Mouse (Mus musculus) ovary, adult 18-20 months (tissue): Measurements from ENCODE around the gene Rasd1.
A peak's percentile ranks its signal among the peaks of the same experiment; 100 is the strongest.

Experiments
- DNase-seq: peaks from one replicate; pipeline ENCODE4 v3.0.0; 2022; ENCODE audit warnings: low spot score, mixed read lengths

Rasd1 gene

GRCm38 (mm10) chr11:59964818-59965217 lies at the start of gene Rasd1:
Rasd1 (minus strand) TSS chr11:59964944.
- peak; percentile 92 for DNase-seq

- no peak for DNase-seq
Measured at GRCm38 (mm10) chr11:60011516-60011915, 46.8 kb upstream of the Rasd1 start.

GRCm38 (mm10) chr11:60009451-60009850 lies 44.7 kb upstream of the Rasd1 start:
- DNase-seq: no peak

GRCm38 (mm10) chr11:60005866-60006265 lies 41.1 kb upstream of the Rasd1 start:
- no peak for DNase-seq

- no peak for DNase-seq
Measured at GRCm38 (mm10) chr11:60004716-60005115, 40.0 kb upstream of the Rasd1 start.

GRCm38 (mm10) chr11:60003811-60004210 lies 39.1 kb upstream of the Rasd1 start:
- DNase-seq: no peak

GRCm38 (mm10) chr11:60001231-60001980 lies 36.7 kb upstream of the Rasd1 start:
- DNase-seq: no peak

- DNase-seq: no peak
Measured at GRCm38 (mm10) chr11:59994318-59994717, 29.6 kb upstream of the Rasd1 start.

GRCm38 (mm10) chr11:59991365-59991764 lies 26.6 kb upstream of the Rasd1 start:
- DNase-seq: no peak

GRCm38 (mm10) chr11:59989406-59989805 lies 24.7 kb upstream of the Rasd1 start:
- no peak for DNase-seq

GRCm38 (mm10) chr11:59977831-59978230 lies 13.1 kb upstream of the Rasd1 start:
- DNase-seq: no peak

GRCm38 (mm10) chr11:59975241-59975640 lies 10.5 kb upstream of the Rasd1 start:
- DNase-seq: no peak

GRCm38 (mm10) chr11:59973389-59973788 lies 8.6 kb upstream of the Rasd1 start:
- no peak for DNase-seq

- no peak for DNase-seq
Measured at GRCm38 (mm10) chr11:59971691-59972090, 6.9 kb upstream of the Rasd1 start.

GRCm38 (mm10) chr11:59970780-59971179 lies 6.0 kb upstream of the Rasd1 start:
- DNase-seq: no peak

- no peak for DNase-seq
Measured at GRCm38 (mm10) chr11:59967765-59968164, 3.0 kb upstream of the Rasd1 start.

GRCm38 (mm10) chr11:59966102-59966483 lies 1.3 kb upstream of the Rasd1 start:
- no peak for DNase-seq

- peak; percentile 68 for DNase-seq
Measured at GRCm38 (mm10) chr11:59965227-59966101, 720 bp upstream of the Rasd1 start.

GRCm38 (mm10) chr11:59964163-59964758 lies 483 bp downstream of the Rasd1 start:
- no peak for DNase-seq

GRCm38 (mm10) chr11:59963364-59964162 lies 1.2 kb downstream of the Rasd1 start:
- no peak for DNase-seq

- no peak for DNase-seq
Measured at GRCm38 (mm10) chr11:59962590-59962989, 2.2 kb downstream of the Rasd1 start.

- no peak for DNase-seq
Measured at GRCm38 (mm10) chr11:59961338-59961875, 3.3 kb downstream of the Rasd1 start.
